Mouse (Mus musculus) stomach, embryonic 16.5 days (tissue): ENCODE results near the gene Asl. TPM values are rescaled to one million over a fixed set of nuclear protein-coding genes. Genes with fewer than 3 reads are reported as not detected.

ENCODE experiments used
- ATAC-seq: fragments of 200-750 bp; cut with Nextera tagmentation; 2 replicates; pipeline ENCODE4 v1.8.0; 2017; ENCODE audit warnings: moderate number of reproducible peaks, moderate TSS enrichment; ENCODE audit not compliant: insufficient read depth, low FRiP score
- H3K27ac ChIP-seq: fragments of 300-500 bp; sonication (generic); 2 replicates; pipeline ENCODE4 v1.5.1; 2014; ENCODE audit warnings: low read length
- H3K27me3 ChIP-seq: fragments of 300-500 bp; sonication (generic); 2 replicates; pipeline ENCODE4 v1.6.1; 2014; ENCODE audit warnings: low read length, control low read depth, mixed read lengths; ENCODE audit not compliant: control insufficient read depth, insufficient read depth
- H3K36me3 ChIP-seq: fragments of 300-500 bp; sonication (generic); 2 replicates; pipeline ENCODE4 v1.6.1; 2014; ENCODE audit warnings: low read length; ENCODE audit not compliant: control insufficient read depth, insufficient read depth
- H3K4me1 ChIP-seq: fragments of 300-500 bp; sonication (generic); 2 replicates; pipeline ENCODE4 v1.6.1; 2014; ENCODE audit warnings: low read length, control low read depth, mixed read lengths; ENCODE audit not compliant: control insufficient read depth, insufficient read depth
- H3K4me2 ChIP-seq: fragments of 300-500 bp; sonication (generic); 2 replicates; pipeline ENCODE4 v1.6.1; 2014; ENCODE audit warnings: low read depth, low read length, mixed read lengths
- H3K4me3 ChIP-seq: fragments of 300-500 bp; sonication (generic); replicated peaks from 2 replicates; pipeline ENCODE4 v1.5.1; 2014; ENCODE audit warnings: mild to moderate bottlenecking, low read length
- H3K9ac ChIP-seq: fragments of 300-500 bp; sonication (generic); 2 replicates; pipeline ENCODE4 v1.6.1; 2014; ENCODE audit warnings: low read length
- H3K9me3 ChIP-seq: fragments of 300-500 bp; sonication (generic); replicated peaks from 2 replicates; pipeline ENCODE4 v1.6.1; 2016; ENCODE audit warnings: low read length, control low read depth; ENCODE audit not compliant: control insufficient read depth
- WGBS: fragments of 180-500 bp; shearing (Covaris S2); extraction: QIAGEN DNeasy Blood & Tissue Kit; methylation state at CpG from one replicate; pipeline ENCODE4 v1.1.7; 2014; 5-methylcytosine and 5-hydroxymethylcytosine counted together
- polyA plus RNA-seq: library from polyadenylated mRNA; unstranded; fragments of >200 nt; fragmentation: Nextera tagmentation; extraction: Ambion mirVana; gene quantifications from 2 replicates; pipeline ENCODE4 v1.2.1, GENCODE M21; 2015

The Asl gene
- polyA plus RNA-seq, 1 experiment from 2014 or later = 47.8 TPM

GRCm38 (mm10) chr5:130050416-130050815, 21.4 kb upstream of the Asl start:
- no peak for ATAC-seq
- H3K4me3 ChIP-seq = no peak overlapping the region
- no peaks in the 10 kb centered on the region for H3K36me3 ChIP-seq
- 56% methylated on average over 6 of the region's 6 CpGs for WGBS
- H3K9me3 ChIP-seq = no peaks in the 10 kb centered on the region
- H3K4me1 ChIP-seq = no peaks in the 10 kb centered on the region
- H3K27ac ChIP-seq = no peak overlapping the region
- H3K27me3 ChIP-seq = no peaks in the 10 kb centered on the region
- no peak overlapping the region for H3K9ac ChIP-seq
- no peak overlapping the region for H3K4me2 ChIP-seq

DNA sequence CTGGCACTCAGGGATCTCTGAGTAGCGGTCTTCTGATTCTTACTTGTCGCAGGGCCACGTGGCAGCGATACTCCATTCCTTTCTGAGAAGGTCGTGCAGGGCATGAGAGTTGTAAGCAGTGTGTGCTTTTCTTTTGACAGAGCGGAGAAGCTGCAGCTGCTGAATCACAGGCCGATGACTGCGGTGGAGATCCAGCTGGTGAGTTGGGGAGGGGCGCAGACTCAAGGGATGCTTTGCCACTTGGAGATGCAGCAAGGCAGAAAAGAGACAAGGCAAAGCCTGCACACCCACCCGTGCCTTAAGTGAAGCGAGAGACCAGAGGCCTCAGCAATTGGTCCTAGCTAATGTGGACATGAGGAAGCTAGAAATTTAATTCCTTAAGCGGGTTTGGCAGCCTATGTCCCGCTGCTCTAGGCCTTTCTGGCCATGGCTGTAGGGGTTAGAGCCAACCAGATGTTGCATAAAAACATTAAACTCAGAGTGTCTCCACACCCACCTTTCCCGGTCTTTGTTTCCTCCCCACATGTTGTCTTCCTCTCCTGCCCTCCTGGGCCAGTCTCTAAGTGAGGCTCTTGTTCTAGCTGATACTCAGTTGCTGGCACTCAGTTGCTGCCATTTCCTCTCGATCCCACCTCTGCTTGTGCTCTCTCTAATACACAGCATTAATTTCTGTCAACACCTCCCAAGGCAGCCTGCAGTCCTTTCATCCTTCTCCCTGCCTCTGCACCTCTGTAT, 19.9 kb upstream of the Asl start:
- Histone ChIP-seq H3K36me3 (no peaks in the 10 kb centered on the region), H3K9me3 (no peaks in the 10 kb centered on the region), H3K27ac (peak overlapping the region; percentile 72), H3K27me3 (no peaks in the 10 kb centered on the region), H3K4me3 (no peak overlapping the region), H3K4me2 (no peak overlapping the region), H3K9ac (no peak overlapping the region), H3K4me1 (no peaks in the 10 kb centered on the region)
- WGBS = 56% methylated on average over 15 of the region's 15 CpGs
- ATAC-seq = peak; percentile 84

DNA sequence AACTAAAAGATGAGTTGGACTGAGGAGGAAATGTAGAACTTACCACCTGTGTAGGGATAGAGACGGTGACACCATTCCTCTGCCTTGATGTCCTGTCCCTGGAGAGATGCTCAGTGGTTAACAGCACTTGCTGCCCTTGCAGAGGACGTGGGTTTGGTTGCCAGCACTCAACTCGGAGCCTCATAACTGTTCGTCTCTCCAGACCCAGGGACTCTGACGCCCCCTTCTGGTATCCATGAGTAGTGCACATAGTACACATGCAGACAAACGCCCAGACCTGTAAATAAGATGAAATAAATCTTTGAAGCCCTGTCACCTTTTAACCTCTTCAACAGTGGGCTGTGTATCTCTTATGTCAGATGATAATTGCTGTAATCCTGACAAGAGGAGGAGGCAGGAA, 18.0 kb upstream of the Asl start:
- H3K27ac ChIP-seq = no peak overlapping the region
- H3K27me3 ChIP-seq = no peaks in the 10 kb centered on the region
- ATAC-seq = no peak
- no peak overlapping the region for H3K9ac ChIP-seq
- peaks cover 7% of the 10 kb centered on the region; the same call in 1 of the 2 replicates for H3K36me3 ChIP-seq
- 75% methylated on average over 6 of the region's 6 CpGs for WGBS
- no peak overlapping the region for H3K4me2 ChIP-seq
- H3K4me1 ChIP-seq = no peaks in the 10 kb centered on the region
- no peak overlapping the region for H3K4me3 ChIP-seq
- no peaks in the 10 kb centered on the region for H3K9me3 ChIP-seq

DNA sequence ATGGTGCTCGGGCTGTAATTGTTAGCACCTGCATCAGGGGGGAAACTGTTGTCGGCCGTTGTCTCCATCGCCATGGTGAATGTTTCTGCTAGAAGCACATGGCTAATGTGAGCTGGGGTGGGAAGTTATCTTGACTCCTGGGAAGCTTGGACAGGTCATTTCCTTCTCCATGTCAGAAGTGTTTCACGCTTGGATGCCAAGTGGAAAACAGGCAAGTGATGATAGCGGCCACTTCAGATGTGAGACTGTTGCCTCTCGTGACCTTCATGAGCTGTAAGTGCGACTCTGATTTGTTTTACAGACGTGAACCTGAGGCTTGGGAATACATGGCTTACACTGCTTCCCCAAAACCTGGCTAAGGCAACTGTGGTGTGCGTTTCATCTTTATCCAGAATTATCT, 17.5 kb upstream of the Asl start:
- H3K4me1 ChIP-seq = no peaks in the 10 kb centered on the region
- H3K36me3 ChIP-seq = peaks cover 7% of the 10 kb centered on the region; the same call in 1 of the 2 replicates
- 90% methylated on average over 10 of the region's 10 CpGs for WGBS
- H3K27me3 ChIP-seq = no peaks in the 10 kb centered on the region
- no peak overlapping the region for H3K4me2 ChIP-seq
- no peak overlapping the region for H3K4me3 ChIP-seq
- H3K9ac ChIP-seq = no peak overlapping the region
- H3K9me3 ChIP-seq = no peaks in the 10 kb centered on the region
- no peak for ATAC-seq
- H3K27ac ChIP-seq = no peak overlapping the region

DNA sequence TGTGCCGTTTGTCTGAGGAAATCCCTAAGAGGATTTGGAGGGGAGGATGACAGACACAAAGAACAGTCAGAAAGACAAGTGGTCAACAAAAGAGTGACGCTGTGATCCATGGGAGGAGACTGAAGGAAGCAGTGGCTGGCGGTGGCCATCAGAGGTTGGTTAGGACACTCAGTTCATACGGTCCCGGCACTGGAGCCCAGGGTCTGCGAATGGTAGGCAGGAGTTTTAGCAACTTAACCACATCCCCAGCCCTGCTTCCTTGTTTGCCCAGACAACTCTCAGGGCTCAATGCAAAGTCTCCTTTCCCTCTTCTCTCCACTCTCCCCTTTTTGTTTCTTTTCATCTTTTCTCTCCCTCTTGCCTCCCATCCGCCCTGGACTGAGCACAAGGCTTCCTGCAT, 17.1 kb upstream of the Asl start:
- Histone ChIP-seq H3K4me3 (no peak overlapping the region), H3K4me1 (no peaks in the 10 kb centered on the region), H3K9ac (no peak overlapping the region), H3K36me3 (peaks cover 7% of the 10 kb centered on the region; the same call in 1 of the 2 replicates), H3K27me3 (no peaks in the 10 kb centered on the region), H3K27ac (no peak overlapping the region), H3K9me3 (no peaks in the 10 kb centered on the region), H3K4me2 (no peak overlapping the region)
- 80% methylated on average over 7 of the region's 7 CpGs for WGBS
- no peak for ATAC-seq

DNA sequence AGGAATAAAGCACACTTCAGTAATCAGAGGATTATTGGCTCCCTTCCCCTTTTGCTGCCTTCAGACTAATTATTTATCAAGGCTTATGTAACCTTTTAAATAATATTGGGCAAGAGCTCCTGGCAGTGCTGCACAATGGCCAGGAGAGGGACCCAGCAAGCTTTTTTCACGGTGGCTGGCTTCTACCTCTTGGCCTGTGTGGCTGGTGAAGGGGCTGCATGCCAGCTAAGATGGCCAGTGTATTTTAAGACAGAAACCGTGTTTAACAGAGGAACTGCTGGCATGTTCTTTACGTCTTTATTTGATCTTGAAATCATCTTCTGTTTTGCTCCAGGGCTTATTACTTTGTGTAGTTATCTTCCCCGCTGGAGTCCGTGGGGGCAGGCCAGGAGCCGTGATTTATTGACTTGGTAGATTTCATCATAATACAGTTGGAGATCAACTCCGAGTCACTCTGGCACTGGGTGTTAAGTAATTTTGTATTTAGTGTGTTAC, 15.2 kb upstream of the Asl start:
- Histone ChIP-seq H3K4me3 (no peak overlapping the region), H3K36me3 (peaks cover 7% of the 10 kb centered on the region; the same call in 1 of the 2 replicates)
- WGBS = 63% methylated on average over 7 of the region's 7 CpGs

GRCm38 (mm10) chr5:130043741-130044140, 14.7 kb upstream of the Asl start:
- Histone ChIP-seq H3K27ac (no peak overlapping the region), H3K9me3 (no peaks in the 10 kb centered on the region), H3K36me3 (peaks cover 7% of the 10 kb centered on the region; the same call in 1 of the 2 replicates), H3K4me1 (no peaks in the 10 kb centered on the region), H3K27me3 (no peaks in the 10 kb centered on the region), H3K9ac (no peak overlapping the region), H3K4me3 (no peak overlapping the region), H3K4me2 (no peak overlapping the region)
- WGBS = 81% methylated on average over 3 of the region's 3 CpGs
- ATAC-seq = no peak

More for the DNA sequence above, 15.2 kb upstream of the Asl start:
- no peak overlapping the region for H3K27ac ChIP-seq
- H3K9ac ChIP-seq = no peak overlapping the region
- H3K4me1 ChIP-seq = no peaks in the 10 kb centered on the region
- no peaks in the 10 kb centered on the region for H3K27me3 ChIP-seq
- no peak for ATAC-seq
- no peaks in the 10 kb centered on the region for H3K9me3 ChIP-seq
- H3K4me2 ChIP-seq = no peak overlapping the region

- no peaks in the 10 kb centered on the region for H3K27me3 ChIP-seq
- no peaks in the 10 kb centered on the region for H3K9me3 ChIP-seq
- no peak overlapping the region for H3K4me2 ChIP-seq
- H3K9ac ChIP-seq = no peak overlapping the region
- H3K36me3 ChIP-seq = peaks cover 10% of the 10 kb centered on the region; the same call in 1 of the 2 replicates
- no peak overlapping the region for H3K27ac ChIP-seq
- no peak for ATAC-seq
- 83% methylated on average over 4 of the region's 4 CpGs for WGBS
- H3K4me1 ChIP-seq = no peaks in the 10 kb centered on the region
- no peak overlapping the region for H3K4me3 ChIP-seq
Observed at GRCm38 (mm10) chr5:130041262-130041661, 12.2 kb upstream of the Asl start.

DNA sequence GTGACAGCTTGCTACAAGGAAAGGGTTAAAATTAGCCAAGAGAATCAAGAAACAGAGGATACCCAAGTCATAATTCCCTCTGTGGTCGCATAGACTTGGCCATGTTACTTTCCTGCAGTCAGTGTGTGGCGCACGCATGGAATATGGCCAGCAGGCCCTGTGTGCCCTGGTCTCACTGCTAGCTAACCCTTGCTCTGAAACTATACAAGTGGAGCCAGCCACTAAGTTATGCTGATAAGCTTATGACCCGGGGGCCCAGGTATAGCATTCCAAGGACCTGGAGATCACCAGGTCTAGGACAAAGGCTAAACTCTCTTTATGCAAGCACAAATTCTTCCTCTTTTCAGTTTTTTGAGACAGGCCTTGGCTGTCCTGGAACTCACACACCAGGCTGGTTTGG, 11.8 kb upstream of the Asl start:
- H3K27me3 ChIP-seq = no peaks in the 10 kb centered on the region
- peaks cover 10% of the 10 kb centered on the region; the same call in 1 of the 2 replicates for H3K36me3 ChIP-seq
- WGBS = 88% methylated on average over 4 of the region's 4 CpGs
- H3K9ac ChIP-seq = no peak overlapping the region
- H3K4me3 ChIP-seq = no peak overlapping the region
- H3K9me3 ChIP-seq = no peaks in the 10 kb centered on the region
- ATAC-seq = no peak
- H3K4me2 ChIP-seq = no peak overlapping the region
- H3K27ac ChIP-seq = no peak overlapping the region
- no peaks in the 10 kb centered on the region for H3K4me1 ChIP-seq
